Mouse (Mus musculus) heart, postnatal 0 days (tissue): ENCODE results near the gene Dkkl1. TPM values are rescaled to one million over a fixed set of nuclear protein-coding genes. Genes with fewer than 3 reads are reported as not detected.

Source experiments
- ATAC-seq: fragments of 200-750 bp; cut with Nextera tagmentation; 2 replicates; pipeline ENCODE4 v1.8.0; 2017; ENCODE audit warnings: low read depth, moderate number of reproducible peaks, moderate library complexity; ENCODE audit not compliant: insufficient read depth
- DNase-seq: peaks from one replicate; pipeline ENCODE4 v3.0.0-alpha.2; 2016; ENCODE audit warnings: low spot score
- H3K27ac ChIP-seq: fragments of 300-500 bp; sonication (generic); 2 replicates; pipeline ENCODE4 v1.5.1; 2014; ENCODE audit warnings: low read depth, mild to moderate bottlenecking
- H3K27me3 ChIP-seq: fragments of 300-500 bp; sonication (generic); 2 replicates; pipeline ENCODE4 v1.6.1; 2014; ENCODE audit warnings: low read length, mixed read lengths; ENCODE audit not compliant: control insufficient read depth, insufficient read depth
- H3K36me3 ChIP-seq: fragments of 300-500 bp; sonication (generic); replicated peaks from 2 replicates; pipeline ENCODE4 v1.6.1; 2014; ENCODE audit warnings: low read length, mixed read lengths; ENCODE audit not compliant: control insufficient read depth, insufficient read depth
- H3K4me1 ChIP-seq: fragments of 300-500 bp; sonication (generic); 2 replicates; pipeline ENCODE4 v1.6.1; 2014; ENCODE audit warnings: antibody characterized with exemption; ENCODE audit not compliant: control insufficient read depth, insufficient read depth
- H3K4me2 ChIP-seq: fragments of 300-500 bp; sonication (generic); 2 replicates; pipeline ENCODE4 v1.6.1; 2014; ENCODE audit warnings: low read depth, mild to moderate bottlenecking, low read length, moderate library complexity
- H3K4me3 ChIP-seq: fragments of 300-500 bp; sonication (generic); 2 replicates; pipeline ENCODE4 v1.5.1; 2014; ENCODE audit warnings: low read depth, low read length
- H3K9ac ChIP-seq: fragments of 300-500 bp; sonication (generic); replicated peaks from 2 replicates; pipeline ENCODE4 v1.6.1; 2014; ENCODE audit warnings: low read depth, low read length, mixed read lengths
- H3K9me3 ChIP-seq: fragments of 300-500 bp; sonication (generic); replicated peaks from 2 replicates; pipeline ENCODE4 v1.6.1; 2016; ENCODE audit warnings: low read length; ENCODE audit not compliant: control insufficient read depth
- CTCF ChIP-seq: IDR thresholded peaks from 2 replicates; pipeline ENCODE4 v1.5.1; 2016; ENCODE audit warnings: antibody characterized with exemption, control low read depth, low read depth
- EP300 ChIP-seq: IDR thresholded peaks from 2 replicates; pipeline ENCODE4 v1.6.1; 2016; ENCODE audit warnings: antibody characterized with exemption, low read depth
- WGBS: fragments of 180-500 bp; shearing (Covaris S2); extraction: QIAGEN DNeasy Blood & Tissue Kit; methylation state at CpG from one replicate; pipeline ENCODE4 v1.1.7; 2014; 5-methylcytosine and 5-hydroxymethylcytosine counted together
- microRNA-seq: library from miRNA; unstranded; fragments of <30 nt; microRNA quantifications from one replicate; pipeline ENCODE4, GENCODE M21; 2016
- polyA plus RNA-seq: library from polyadenylated mRNA; unstranded; fragments of >200 nt; fragmentation: Nextera tagmentation; extraction: Ambion mirVana; gene quantifications from 2 replicates; pipeline ENCODE4 v1.2.1, GENCODE M21; 2015
- total RNA-seq: library from RNA; depleted of rRNA; stranded (reverse); fragments of >200 nt; gene quantifications from 2 replicates; pipeline ENCODE4 v1.2.3, GENCODE M21; 2014; ENCODE audit warnings: low replicate concordance; rRNA removed

Dkkl1 gene
- total and polyA plus RNA-seq, 2 experiments from 2014 or later, result not detected

- TF ChIP-seq EP300, result no peak
- TF ChIP-seq CTCF, result no peak
- DNase-seq, result no peak
- Histone ChIP-seq H3K4me3 (no peak overlapping the region), H3K36me3 (peaks cover 11% of the 10 kb centered on the region; the same call in 1 of the 2 replicates), H3K27ac (no peak overlapping the region), H3K27me3 (peaks cover 17% of the 10 kb centered on the region), H3K9me3 (no peaks in the 10 kb centered on the region), H3K4me2 (no peak overlapping the region), H3K9ac (no peak overlapping the region), H3K4me1 (no peaks in the 10 kb centered on the region)
- ATAC-seq, result no peak
- WGBS, result 89% methylated on average over 6 of the region's 6 CpGs
These were observed 53.0 kb downstream of the Dkkl1 start for GRCm38 (mm10) chr7:45158991-45159390.

Small RNA genes lying within 50 kb of the gene (microRNA-seq; reads per million reads assigned to microRNA genes)
- not detected for gene Mir7055

Other genes starting within 250 kb of the Dkkl1 start
Only the 30 nearest of the 36 such genes appear.
- 20.3 and 22.0 TPM in 2 replicates for gene Bcl2l12, start 213.4 kb downstream of the Dkkl1 start, total RNA-seq
- 25.5 and 27.5 TPM in 2 replicates for gene Bcl2l12, start 213.4 kb downstream of the Dkkl1 start, polyA plus RNA-seq
- gene Scaf1, start 195.8 kb downstream of the Dkkl1 start, total RNA-seq, result 37.8 and 38.9 TPM in 2 replicates
- 15.9 and 17.9 TPM in 2 replicates for gene Scaf1, start 195.8 kb downstream of the Dkkl1 start, polyA plus RNA-seq
- gene Rras, start 194.2 kb downstream of the Dkkl1 start, total RNA-seq, result 38.4 and 62.0 TPM in 2 replicates
- gene Rras, start 194.2 kb downstream of the Dkkl1 start, polyA plus RNA-seq, result 85.7 and 90.0 TPM in 2 replicates
- gene Prr12, start 159.3 kb downstream of the Dkkl1 start, total RNA-seq, result 5.4 and 12.5 TPM in 2 replicates
- 3.8 TPM in 2 replicates for gene Prr12, start 159.3 kb downstream of the Dkkl1 start, polyA plus RNA-seq
- gene Nosip, start 149.7 kb downstream of the Dkkl1 start, total RNA-seq, result 21.5 and 73.9 TPM in 2 replicates
- gene Nosip, start 149.7 kb downstream of the Dkkl1 start, polyA plus RNA-seq, result 38.2 and 43.7 TPM in 2 replicates
- 8.3 and 22.0 TPM in 2 replicates for gene Prrg2, start 149.5 kb downstream of the Dkkl1 start, total RNA-seq
- gene Prrg2, start 149.5 kb downstream of the Dkkl1 start, polyA plus RNA-seq, result 12.4 and 13.3 TPM in 2 replicates
- 125 and 141 TPM in 2 replicates for gene Rcn3, start 119.9 kb downstream of the Dkkl1 start, total RNA-seq
- gene Rcn3, start 119.9 kb downstream of the Dkkl1 start, polyA plus RNA-seq, result 100 and 108 TPM in 2 replicates
- 48.9 and 51.6 TPM in 2 replicates for gene Fcgrt, start 108.3 kb downstream of the Dkkl1 start, total RNA-seq
- 59.5 and 67.9 TPM in 2 replicates for gene Fcgrt, start 108.3 kb downstream of the Dkkl1 start, polyA plus RNA-seq
- 1,106 and 1,247 TPM in 2 replicates for gene Rps11, start 87.7 kb downstream of the Dkkl1 start, total RNA-seq
- gene Rps11, start 87.7 kb downstream of the Dkkl1 start, polyA plus RNA-seq, result 730 and 757 TPM in 2 replicates
- 1,443 and 1,972 TPM in 2 replicates for gene Rpl13a, start 83.4 kb downstream of the Dkkl1 start, total RNA-seq
- gene Rpl13a, start 83.4 kb downstream of the Dkkl1 start, polyA plus RNA-seq, result 780 and 809 TPM in 2 replicates
- gene Gm45713, start 75.9 kb downstream of the Dkkl1 start, total RNA-seq, result 0.19 and 0.23 TPM in 2 replicates
- gene Gm45713, start 75.9 kb downstream of the Dkkl1 start, polyA plus RNA-seq, result 0.29 and 0.78 TPM in 2 replicates
- 8.1 and 23.3 TPM in 2 replicates for gene Flt3l, start 75.7 kb downstream of the Dkkl1 start, total RNA-seq
- gene Flt3l, start 75.7 kb downstream of the Dkkl1 start, polyA plus RNA-seq, result 1.8 and 2.0 TPM in 2 replicates
- 142 and 152 TPM in 2 replicates for gene Pih1d1, start 57.8 kb downstream of the Dkkl1 start, total RNA-seq
- gene Pih1d1, start 57.8 kb downstream of the Dkkl1 start, polyA plus RNA-seq, result 56.3 and 60.0 TPM in 2 replicates
- gene Aldh16a1, start 57.6 kb downstream of the Dkkl1 start, total RNA-seq, result 29.2 and 40.1 TPM in 2 replicates
- 18.2 and 22.8 TPM in 2 replicates for gene Aldh16a1, start 57.6 kb downstream of the Dkkl1 start, polyA plus RNA-seq
- gene Slc17a7, start 48.2 kb downstream of the Dkkl1 start, total RNA-seq, result 7.5 and 12.7 TPM in 2 replicates
- 4.3 and 5.4 TPM in 2 replicates for gene Slc17a7, start 48.2 kb downstream of the Dkkl1 start, polyA plus RNA-seq
- gene Gfy, start 32.6 kb downstream of the Dkkl1 start, total RNA-seq, result not detected in 2 replicates
- not detected in 2 replicates for gene Gfy, start 32.6 kb downstream of the Dkkl1 start, polyA plus RNA-seq
- not detected in 2 replicates for gene Pth2, start 31.2 kb downstream of the Dkkl1 start, total RNA-seq
- not detected in 2 replicates for gene Pth2, start 31.2 kb downstream of the Dkkl1 start, polyA plus RNA-seq
- gene Ccdc155, start 7.3 kb downstream of the Dkkl1 start, total RNA-seq, result not detected in 2 replicates
- gene Ccdc155, start 7.3 kb downstream of the Dkkl1 start, polyA plus RNA-seq, result 0.14 and 0.25 TPM in 2 replicates
- gene Tead2, start 3.6 kb upstream of the Dkkl1 start, total RNA-seq, result 50.6 and 72.2 TPM in 2 replicates
- 41.1 and 42.8 TPM in 2 replicates for gene Tead2, start 3.6 kb upstream of the Dkkl1 start, polyA plus RNA-seq
- 0.97 TPM in 1 of 2 replicates, not detected in the other for gene Cd37, start 27.0 kb upstream of the Dkkl1 start, total RNA-seq
- 1.9 and 2.3 TPM in 2 replicates for gene Cd37, start 27.0 kb upstream of the Dkkl1 start, polyA plus RNA-seq
- not detected in 2 replicates for gene Slc6a16, start 28.9 kb upstream of the Dkkl1 start, total RNA-seq
- 0.10 TPM in 1 of 2 replicates, not detected in the other for gene Slc6a16, start 28.9 kb upstream of the Dkkl1 start, polyA plus RNA-seq
- gene Slc6a21, start 65.4 kb upstream of the Dkkl1 start, total RNA-seq, result not detected in 2 replicates
- not detected in 2 replicates for gene Slc6a21, start 65.4 kb upstream of the Dkkl1 start, polyA plus RNA-seq
- 15.8 and 44.0 TPM in 2 replicates for gene Trpm4, start 121.6 kb upstream of the Dkkl1 start, total RNA-seq
- 14.2 and 15.2 TPM in 2 replicates for gene Trpm4, start 121.6 kb upstream of the Dkkl1 start, polyA plus RNA-seq
- gene Hrc, start 123.1 kb upstream of the Dkkl1 start, total RNA-seq, result 38.8 and 39.7 TPM in 2 replicates
- 43.8 and 45.9 TPM in 2 replicates for gene Hrc, start 123.1 kb upstream of the Dkkl1 start, polyA plus RNA-seq
- gene Ppfia3, start 154.9 kb upstream of the Dkkl1 start, total RNA-seq, result 0.15 and 1.8 TPM in 2 replicates
- gene Ppfia3, start 154.9 kb upstream of the Dkkl1 start, polyA plus RNA-seq, result 0.58 and 0.68 TPM in 2 replicates
- 0.46 TPM in 1 of 2 replicates, not detected in the other for gene Lin7b, start 158.4 kb upstream of the Dkkl1 start, total RNA-seq
- 2.2 and 2.3 TPM in 2 replicates for gene Lin7b, start 158.4 kb upstream of the Dkkl1 start, polyA plus RNA-seq
- gene Snrnp70, start 183.6 kb upstream of the Dkkl1 start, total RNA-seq, result 141 and 162 TPM in 2 replicates
- 79.7 and 80.3 TPM in 2 replicates for gene Snrnp70, start 183.6 kb upstream of the Dkkl1 start, polyA plus RNA-seq
- gene Kcna7, start 193.5 kb upstream of the Dkkl1 start, total RNA-seq, result 1.4 and 4.6 TPM in 2 replicates
- gene Kcna7, start 193.5 kb upstream of the Dkkl1 start, polyA plus RNA-seq, result 0.42 and 0.54 TPM in 2 replicates
- 2.2 TPM in 1 of 2 replicates, not detected in the other for gene Ntf5, start 201.5 kb upstream of the Dkkl1 start, total RNA-seq
- gene Ntf5, start 201.5 kb upstream of the Dkkl1 start, polyA plus RNA-seq, result 0.15 and 0.21 TPM in 2 replicates
- gene Lhb, start 208.7 kb upstream of the Dkkl1 start, total RNA-seq, result 0.27 TPM in 1 of 2 replicates, not detected in the other
- not detected in 2 replicates for gene Lhb, start 208.7 kb upstream of the Dkkl1 start, polyA plus RNA-seq